Mouse (Mus musculus) G1E-ER4 (cell line): ENCODE measurements around the gene Mb. TPM values are rescaled to one million over a fixed set of nuclear protein-coding genes. Genes with fewer than 3 reads are reported as not detected.

ENCODE experiments used
- GATA1 ChIP-seq: IDR thresholded peaks from one replicate; pipeline ENCODE4 v1.8.0; 2012; ENCODE audit warnings: low read length, inconsistent platforms
- polyA plus RNA-seq: library from polyadenylated mRNA; stranded (reverse); fragments of >175 nt; gene quantifications from 2 replicates; pipeline ENCODE4 v1.2.3, GENCODE M21; 2012

Mb gene
- polyA plus RNA-seq, 1 experiment = not detected

- no peak for TF ChIP-seq GATA1
Measured at GRCm38 (mm10) chr15:77018740-77019340, 31.6 kb downstream of the Mb start.

DNA sequence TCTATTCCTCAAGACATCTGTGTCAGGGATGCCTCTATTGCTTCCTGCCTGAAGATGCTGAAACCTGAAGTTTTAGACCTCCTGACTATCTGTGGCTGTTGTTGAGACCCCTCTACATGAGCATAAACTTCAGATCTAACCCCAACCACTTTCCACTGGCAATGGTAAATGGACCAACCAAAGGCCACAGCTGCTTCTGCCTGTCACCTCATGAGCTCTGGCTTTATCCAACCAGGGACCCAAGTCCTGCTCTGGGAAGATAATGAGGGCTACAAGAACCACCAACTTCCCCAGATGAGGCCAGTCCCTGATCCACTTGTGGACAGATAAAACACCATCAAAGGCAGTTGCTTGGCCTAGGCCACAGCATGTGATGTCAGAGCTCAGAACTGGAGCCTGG lies 32.6 kb downstream of the Mb start:
- no peak for TF ChIP-seq GATA1

- TF ChIP-seq GATA1 = no peak
Measured at GRCm38 (mm10) chr15:77016509-77016908, 34.0 kb downstream of the Mb start.

DNA sequence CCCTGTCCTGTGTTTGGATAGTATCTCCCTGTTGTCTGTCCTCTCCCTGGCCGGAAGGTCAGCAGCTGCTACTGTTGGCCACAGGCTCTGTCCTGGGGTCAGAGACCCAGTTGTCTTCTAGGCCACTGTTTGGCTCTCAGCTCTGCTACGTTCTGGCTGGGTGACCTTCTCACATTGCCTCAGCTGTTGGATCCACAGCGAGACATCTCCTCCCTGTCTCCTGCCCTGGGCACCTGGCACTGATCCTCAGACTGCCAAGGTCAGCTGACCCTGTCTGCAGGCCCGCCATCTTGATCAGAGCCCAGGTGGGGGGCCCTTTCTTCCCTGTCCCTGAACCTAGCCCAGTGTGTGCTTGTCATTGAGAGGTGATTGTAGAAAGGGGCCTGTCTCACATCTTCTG lies 35.5 kb downstream of the Mb start:
- no peak for TF ChIP-seq GATA1

DNA sequence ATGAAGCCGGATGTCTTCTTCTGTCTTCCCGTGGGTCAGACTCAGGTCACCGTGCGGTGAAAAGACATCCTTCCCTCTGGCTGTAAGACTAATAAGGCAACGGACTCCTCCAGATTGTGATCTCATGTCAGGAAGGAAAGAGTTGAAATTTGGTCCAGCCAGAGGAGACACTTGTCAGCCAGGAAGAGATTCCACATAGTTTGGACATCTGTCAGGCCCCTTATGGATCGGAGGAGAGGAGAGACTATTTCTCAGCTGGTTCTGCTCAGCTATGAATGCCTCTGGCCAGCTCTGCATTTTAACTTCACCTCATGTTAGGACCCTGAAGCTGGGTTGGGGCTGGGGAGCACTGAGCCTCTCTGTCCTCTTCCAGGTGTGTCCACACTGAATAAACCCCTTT lies 36.0 kb downstream of the Mb start:
- TF ChIP-seq GATA1 = no peak

GRCm38 (mm10) chr15:77013753-77014241 lies 36.7 kb downstream of the Mb start:
- no peak for TF ChIP-seq GATA1

GRCm38 (mm10) chr15:77008851-77009250 lies 41.6 kb downstream of the Mb start:
- no peak for TF ChIP-seq GATA1

DNA sequence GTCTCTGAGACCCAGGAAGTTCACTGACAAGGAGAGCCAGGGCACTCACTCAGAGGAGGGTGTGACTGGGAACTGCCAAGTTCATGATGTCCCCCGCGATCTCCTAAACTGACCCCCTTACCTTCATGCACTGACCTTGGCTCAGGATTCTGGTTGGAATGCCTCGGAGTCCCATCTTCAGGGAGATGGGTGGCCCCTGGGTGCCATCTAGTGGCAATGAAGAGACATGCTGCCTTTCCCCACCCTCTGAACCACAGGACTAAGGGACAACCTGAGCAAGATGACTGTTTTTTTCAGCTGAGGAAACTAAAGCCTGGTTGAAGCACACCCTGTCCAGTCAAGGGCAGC lies 46.6 kb downstream of the Mb start:
- no peak for TF ChIP-seq GATA1

DNA sequence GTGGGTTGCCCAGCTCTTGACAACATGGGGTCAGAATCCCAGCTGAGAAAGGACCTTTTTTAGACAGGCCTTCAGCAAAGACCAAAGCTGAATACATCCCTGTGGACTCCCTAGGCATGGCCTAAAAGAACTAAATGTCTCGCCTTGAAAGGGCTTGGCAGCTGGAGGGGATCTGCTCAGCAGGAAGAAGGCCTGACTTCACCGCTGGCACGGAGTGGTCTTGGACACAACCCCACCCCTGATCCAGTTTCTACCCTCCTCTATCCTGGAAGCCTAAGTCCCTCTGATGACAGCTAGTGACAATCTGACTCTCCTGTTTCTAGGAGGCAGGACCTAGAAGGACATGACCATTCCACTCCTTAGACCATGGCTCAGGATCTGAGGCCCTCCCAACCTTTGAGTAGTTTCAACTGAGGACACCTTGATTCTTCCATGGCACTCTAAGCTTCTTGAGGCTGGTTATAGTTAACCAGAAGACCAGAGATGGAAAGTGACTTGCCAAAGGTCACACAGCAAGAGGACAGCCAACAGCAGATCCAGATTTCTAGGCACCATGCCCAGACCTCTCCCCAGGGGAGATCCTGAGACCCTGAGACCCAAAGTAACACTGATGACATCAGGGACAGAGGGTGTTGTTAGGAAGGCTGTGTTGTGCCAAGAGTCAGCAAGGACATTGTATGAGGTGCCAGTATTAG lies 47.1 kb downstream of the Mb start:
- no peak for TF ChIP-seq GATA1

DNA sequence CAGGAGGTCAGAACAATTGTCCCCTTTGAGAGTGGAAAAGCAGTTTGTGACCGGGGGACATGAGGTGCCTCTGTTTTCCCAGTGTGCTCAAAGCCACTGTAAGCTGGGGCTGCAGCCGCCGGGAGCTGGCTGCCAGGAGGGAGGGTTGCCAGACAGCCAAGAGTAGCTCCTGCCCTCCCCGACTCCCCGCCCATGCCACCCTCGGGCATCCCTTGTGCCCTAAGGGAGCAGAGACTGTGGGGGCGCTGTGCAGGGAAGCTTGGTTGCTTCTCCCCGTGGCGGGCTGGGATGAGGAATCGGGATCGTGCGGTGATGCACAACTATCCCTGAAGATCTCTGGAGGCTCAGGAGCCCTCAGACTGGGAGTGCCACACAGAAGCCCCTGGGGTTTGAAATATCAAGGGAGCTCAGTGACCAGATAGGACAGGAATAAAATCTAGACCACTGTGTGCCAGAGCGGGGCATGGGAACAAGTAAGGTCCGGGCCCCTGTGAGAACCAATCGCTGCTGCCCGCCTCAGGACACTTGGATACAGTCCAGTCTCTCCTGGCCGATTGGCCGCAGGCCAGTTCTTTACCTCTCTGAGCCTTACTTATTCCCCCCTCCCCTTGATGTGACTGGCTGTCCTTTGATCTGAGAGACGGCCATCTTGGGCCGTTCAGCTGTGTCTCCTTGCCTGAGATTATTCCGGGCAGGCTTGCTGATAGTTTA lies 51.4 kb downstream of the Mb start:
- TF ChIP-seq GATA1 = no peak

DNA sequence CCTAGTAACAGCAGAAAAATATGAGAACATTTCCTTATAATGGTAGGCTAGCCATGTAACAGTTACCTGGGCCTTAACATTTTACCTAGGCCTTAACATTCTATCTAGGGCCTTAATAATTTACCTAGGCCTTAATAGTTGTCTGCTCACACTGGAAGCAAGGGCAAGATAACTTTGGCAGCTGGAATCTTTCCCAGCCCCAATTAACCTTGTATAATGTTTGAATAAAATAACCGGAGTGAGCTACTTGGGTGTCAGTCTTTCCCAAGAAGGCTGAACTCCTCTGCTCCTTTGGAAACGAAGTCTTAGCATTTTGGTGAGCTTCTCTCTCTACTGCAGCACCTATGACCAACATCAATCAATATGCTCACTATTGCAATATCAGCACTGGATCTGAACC lies 52.4 kb downstream of the Mb start:
- no peak for TF ChIP-seq GATA1

DNA sequence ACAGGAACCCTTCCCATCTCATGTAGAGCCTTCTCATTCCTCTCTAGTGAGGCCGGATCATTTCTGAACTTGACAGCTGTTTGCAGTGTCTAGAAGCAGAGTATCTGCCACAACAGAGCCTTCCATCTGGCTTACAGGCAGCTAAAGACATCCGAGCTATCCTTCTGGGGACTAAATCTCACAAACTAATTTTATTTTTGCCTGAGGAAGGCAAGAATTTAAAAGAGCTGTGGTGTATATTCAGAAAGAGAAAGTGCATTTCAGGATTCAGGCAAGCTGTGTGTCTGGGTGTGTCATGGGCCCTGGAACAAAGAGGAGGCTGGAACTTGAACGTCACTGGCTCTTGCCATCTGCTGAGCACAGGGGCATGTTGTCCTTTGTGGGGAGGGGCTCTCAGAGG lies 56.1 kb downstream of the Mb start:
- no peak for TF ChIP-seq GATA1

DNA sequence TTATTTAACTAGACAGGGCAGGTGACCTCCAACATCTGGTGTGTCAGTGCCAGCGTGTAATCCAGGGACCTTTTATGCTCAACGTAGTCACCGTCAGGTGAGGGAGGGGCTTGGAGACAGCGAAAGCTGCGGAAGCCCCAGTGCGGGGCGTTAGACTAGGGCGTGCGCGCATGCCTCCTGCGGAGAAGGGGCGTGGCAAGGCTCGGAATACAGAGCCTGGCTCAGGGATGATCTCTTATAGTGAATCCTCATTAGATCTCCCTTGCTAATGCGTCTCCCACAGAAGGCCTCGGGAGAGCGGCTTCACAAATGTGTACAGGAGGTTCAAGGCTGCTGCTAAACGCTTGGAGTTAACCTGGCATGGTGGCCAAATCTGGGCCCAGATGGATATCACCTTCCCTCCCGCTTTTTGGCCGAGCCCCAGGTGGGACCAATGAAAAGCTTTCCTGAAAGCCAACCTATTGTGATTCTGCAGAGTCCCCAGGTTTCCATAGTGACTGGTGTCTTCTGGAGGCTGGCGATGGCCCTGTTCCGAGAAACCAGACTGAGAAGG lies 62.9 kb downstream of the Mb start:
- no peak for TF ChIP-seq GATA1

DNA sequence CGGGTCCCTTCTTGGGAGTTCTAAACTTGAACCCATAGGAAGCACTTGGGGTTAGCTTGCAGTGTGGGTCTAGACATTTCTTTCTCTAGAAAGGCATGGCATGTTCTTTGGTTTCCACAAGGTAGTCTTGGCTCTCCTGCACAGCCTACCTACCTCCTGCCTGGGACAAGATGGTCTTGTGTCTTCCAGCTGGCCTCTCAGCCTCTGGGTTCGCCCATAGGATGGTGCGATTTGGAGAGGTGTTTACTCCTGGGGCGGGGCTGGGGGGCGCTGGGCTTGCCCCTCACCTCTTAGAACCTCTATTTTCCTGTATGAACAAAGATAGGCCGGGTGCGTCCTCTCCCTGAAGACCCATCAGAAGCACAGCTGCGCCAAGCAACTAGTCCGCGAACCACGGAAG lies 63.3 kb downstream of the Mb start:
- TF ChIP-seq GATA1 = no peak

GRCm38 (mm10) chr15:76982745-76983144 lies 67.7 kb downstream of the Mb start:
- TF ChIP-seq GATA1 = no peak

DNA sequence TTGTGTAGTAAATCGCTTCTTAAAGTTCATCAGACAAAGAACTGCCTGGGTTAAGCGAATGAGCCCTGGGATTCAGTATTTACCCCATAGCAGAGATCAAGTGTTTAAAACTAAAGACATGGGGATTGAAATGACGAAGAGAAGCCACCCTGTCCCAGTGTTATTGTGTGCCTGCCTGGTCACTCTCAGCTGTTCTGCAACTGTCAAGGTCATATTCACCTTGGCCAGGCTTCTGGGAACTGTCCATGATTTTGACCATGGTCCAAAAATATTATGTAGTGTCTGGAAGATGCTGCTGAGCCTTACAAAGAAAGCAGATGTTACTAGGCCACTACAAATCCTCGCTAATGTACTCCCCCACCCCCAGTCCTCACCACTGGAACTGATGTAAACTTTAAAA lies 70.7 kb downstream of the Mb start:
- TF ChIP-seq GATA1 = no peak
